Mouse (Mus musculus): ENCODE results near the gene Foxr2. TPM values are rescaled to one million over a fixed set of nuclear protein-coding genes. Genes with fewer than 3 reads are reported as not detected.

The Foxr2 gene
- polyA plus RNA-seq (2017; shearing (Covaris generic)), result not detected

DNA sequence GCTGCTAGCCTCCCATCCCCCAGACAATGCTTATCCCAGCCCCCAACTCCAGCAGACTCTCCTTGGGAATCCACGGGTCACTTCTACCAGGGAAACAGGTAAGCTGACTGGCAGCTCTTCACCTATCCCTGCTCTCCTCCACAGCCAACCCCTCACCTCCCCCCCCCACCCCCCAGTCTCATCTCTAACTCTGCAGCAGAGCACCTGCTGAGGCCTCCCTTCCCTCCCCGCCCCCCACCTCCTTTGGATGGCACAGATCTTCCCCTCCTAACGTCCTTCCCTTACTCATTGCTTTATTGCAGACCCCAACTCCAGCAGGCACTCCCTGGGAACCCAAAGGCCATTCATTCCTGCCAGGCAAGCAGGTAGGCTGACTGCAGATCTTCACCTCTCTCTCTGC is at the start of gene Foxr2:
Gene Foxr2 (plus strand): TSS at position 301 of the 400 bp plus-strand sequence.
- no peak for ATAC-seq

DNA sequence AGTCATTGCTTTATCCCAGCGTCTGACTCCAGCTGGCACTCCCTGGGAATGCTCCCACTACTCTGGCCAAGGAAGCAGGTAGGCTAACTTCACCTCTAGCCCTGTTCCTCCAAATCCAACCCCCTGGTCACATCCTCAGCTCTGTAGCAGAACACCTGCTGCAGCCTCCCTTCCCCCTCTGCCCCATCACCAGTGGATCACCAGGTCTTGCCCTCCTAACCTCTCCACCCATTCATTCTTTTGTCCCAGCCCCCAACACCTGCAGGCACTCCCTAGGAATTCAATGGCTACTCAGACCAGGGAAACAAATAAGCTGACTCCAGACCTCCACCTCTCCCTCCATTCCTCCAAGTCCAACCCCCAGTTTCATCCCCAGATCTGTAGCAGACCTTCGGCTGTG is 427 bp downstream of the Foxr2 start:
- no peak for ATAC-seq

DNA sequence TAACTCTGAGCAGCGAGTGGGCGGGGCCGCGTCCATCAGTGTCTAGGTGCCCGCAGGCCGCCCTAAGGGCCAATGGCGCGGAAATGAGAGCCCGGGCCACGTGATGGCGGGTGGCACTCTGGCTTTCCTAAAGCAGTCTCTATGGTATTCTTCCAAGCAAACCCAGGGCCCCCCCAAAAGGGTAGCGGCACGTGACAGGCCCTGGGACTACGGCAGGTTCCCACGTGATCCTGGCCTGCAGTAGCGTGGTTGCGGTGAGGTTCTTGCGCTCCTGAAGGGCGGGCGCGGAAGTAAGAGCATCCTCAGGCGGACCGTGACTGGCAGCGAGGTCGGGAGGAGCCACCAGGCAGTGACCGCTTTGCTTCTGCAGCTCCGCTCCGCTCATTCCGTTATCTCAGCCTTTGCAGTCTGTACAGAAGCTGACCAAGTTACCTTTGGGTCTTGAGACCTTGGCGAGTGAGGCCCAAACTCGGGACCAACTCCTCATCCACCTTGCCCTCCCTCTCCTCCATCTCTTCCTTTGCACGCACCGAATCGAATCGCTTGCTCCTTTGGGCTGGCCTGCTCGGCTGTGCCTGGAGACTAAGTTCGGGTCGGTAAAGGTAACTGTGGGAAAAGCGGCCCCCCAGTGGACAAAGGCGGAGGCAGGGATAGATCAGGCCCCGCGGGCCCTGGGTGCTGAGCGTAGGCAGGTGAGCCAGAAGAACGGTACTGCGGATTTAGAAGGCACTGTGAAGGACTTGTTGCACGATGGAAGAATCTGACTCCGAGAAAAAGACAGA is 21.3 kb downstream of the Foxr2 start, which contains the start of gene Rragb:
Gene Rragb (plus strand): TSS at position 248 of the 782 bp plus-strand sequence.
- ATAC-seq, result peak; percentile 94

DNA sequence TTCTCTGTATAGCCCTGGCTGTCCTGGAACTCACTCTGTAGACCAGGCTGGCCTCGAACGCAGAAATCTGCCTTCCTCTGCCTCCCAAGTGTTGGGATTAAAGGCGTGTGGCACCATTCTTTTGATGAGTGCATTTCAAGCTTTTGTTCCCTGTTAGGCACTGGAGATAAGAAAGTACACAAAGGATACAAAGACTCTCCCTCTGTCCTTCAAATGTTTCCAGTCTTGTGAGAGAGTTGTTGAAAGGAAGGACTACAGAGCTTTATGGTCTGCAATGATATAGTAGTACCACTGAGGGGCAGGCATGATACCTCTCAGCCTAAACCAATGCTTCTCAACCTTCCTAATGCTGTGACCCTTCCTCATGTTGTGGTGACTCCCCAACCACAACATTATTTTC is 24.1 kb downstream of the Foxr2 start:
- no peak for ATAC-seq

DNA sequence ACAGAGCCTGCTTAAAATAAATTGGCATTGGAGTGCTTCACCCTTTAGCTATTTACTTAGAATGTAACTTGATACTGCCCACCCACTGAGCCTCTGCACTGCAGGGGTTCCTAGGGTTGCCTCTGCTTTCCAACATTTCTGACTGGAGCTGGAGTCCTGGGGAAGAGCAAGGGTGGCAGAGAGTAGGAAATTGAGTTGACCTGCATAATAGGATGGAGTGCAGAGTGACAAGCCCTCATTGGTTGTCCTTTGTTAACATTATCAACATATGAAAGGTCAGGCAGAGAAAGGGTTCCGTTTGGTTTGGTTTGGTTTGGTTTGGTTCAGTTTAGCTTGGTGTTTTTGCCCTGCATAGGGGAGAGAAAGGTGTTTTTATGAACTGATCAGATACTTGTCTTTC is 33.2 kb downstream of the Foxr2 start:
- ATAC-seq, result no peak

DNA sequence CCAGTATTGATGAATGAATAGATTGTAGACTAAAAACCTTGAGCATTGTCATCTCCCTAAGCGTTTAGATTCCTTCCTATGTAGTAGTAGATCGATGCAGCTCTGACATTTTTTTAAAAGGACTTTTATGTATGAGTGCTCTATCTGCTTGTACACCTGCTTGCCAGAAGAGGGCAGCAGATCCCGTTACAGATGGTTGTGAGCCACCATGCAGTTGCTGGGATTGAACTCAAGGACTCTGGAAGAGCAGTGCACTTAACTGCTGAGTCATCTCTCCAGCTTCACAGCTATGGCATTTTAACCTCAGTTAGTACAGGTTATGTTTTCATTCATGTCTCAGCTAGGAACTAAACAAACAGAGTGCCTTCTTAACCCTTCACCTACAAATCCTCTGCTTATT is 36.7 kb downstream of the Foxr2 start:
- peak; percentile 84 for ATAC-seq

DNA sequence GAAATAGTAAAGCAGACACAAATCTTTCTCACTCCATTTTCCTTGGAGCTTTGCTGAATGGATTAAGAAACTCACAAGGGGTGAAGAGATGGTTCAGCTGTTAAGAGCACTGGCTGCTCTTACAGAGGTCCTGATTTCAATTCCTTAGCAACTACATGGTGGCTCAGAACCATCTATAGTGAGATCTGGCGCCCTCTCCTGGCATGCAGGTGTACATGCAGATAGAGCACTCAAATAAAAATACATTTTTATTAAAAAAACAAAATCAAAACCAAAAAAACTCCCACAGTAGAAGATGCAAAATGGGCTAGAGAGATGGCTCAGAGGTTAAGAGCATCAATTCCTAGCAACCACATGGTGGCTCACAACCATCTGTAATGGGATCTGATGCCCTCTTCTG is 56.2 kb downstream of the Foxr2 start:
- ATAC-seq, result peak; percentile 36

DNA sequence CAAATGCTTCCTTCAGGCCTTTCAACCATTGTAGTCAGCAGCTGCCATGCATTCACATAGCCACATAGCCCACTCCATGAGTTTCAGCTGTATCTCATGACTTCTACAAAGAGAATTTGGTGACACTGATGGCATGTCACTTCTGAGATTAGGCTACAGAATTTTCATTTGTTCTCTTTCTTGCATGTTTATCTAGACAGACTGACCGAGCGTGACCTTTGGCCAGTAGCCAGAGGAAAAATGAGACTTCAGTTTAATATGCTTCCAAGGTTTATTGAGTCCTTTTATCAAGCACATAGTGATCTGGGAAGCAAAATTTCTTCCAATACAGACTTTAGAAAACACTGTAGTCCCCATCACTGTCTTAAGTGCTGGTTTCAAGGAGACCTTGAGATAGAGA is 63.6 kb downstream of the Foxr2 start:
- ATAC-seq, result no peak

Other genes starting within 250 kb of the Foxr2 start
- gene Usp51, start 112.3 kb upstream of the Foxr2 start, polyA plus RNA-seq (2017; shearing (Covaris generic)), result not detected
- gene Mageh1, start 81.2 kb upstream of the Foxr2 start, polyA plus RNA-seq (2017; shearing (Covaris generic)), result 1 to 10 TPM in 1 of 2 experiments, under 1 TPM in 1; 0.46 to 1.0 TPM
- 1 to 10 TPM; 4.5 to 4.8 TPM for gene Rragb, start 21.2 kb downstream of the Foxr2 start, polyA plus RNA-seq (2017; shearing (Covaris generic))
- under 1 TPM; 0.78 to 0.84 TPM for gene Klf8, start 118.7 kb downstream of the Foxr2 start, polyA plus RNA-seq (2017; shearing (Covaris generic))